Mouse (Mus musculus): ENCODE data around the gene Fcrl1. TPM values are rescaled to one million over a fixed set of nuclear protein-coding genes. Genes with fewer than 3 reads are reported as not detected.

Gene Fcrl1
- polyA plus RNA-seq, 1 experiment from 2014 or later, result not detected

DNA sequence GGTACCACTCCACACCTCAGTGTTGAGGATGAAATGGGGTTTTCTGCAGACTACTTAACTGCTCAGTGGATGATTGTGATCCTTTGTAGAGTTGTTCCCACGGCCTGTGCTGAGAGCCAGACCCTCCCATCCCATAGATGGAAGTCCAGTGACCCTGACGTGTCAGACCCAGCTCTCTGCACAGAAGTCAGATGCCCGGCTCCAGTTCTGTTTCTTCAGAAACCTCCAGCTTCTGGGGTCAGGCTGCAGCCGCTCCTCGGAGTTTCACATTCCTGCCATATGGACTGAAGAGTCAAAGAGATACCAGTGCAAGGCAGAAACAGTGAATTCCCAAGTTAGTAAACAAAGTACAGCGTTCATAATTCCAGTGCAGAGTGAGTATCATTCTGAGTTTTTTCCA is 67.8 kb downstream of the Fcrl1 start:
- no peak overlapping the region for H3K4me2 ChIP-seq (ENCODE audit: low read length)
- H3K4me3 ChIP-seq (replicated peaks; ENCODE audit: low read length), result no peak overlapping the region
- H3K4me1 ChIP-seq (replicated peaks; ENCODE audit: control insufficient read depth, insufficient read depth, low read length), result no peaks in the 10 kb centered on the region
- no peaks in the 10 kb centered on the region for H3K9me3 ChIP-seq (ENCODE audit: control insufficient read depth, low read length)
- H3K9ac ChIP-seq (replicated peaks; ENCODE audit: low read depth, low read length), result no peak overlapping the region
- no peaks in the 10 kb centered on the region for H3K27me3 ChIP-seq (replicated peaks; ENCODE audit: control insufficient read depth, insufficient read depth, low read length)
- no peak overlapping the region for H3K27ac ChIP-seq (ENCODE audit: low read length)
- WGBS, result 77% methylated on average over 6 of the region's 6 CpGs
- no peak for ATAC-seq
- no peaks in the 10 kb centered on the region for H3K36me3 ChIP-seq (ENCODE audit: control insufficient read depth, insufficient read depth)

Other genes starting within 250 kb of the Fcrl1 start
- gene Kirrel, start 201.6 kb upstream of the Fcrl1 start, polyA plus RNA-seq (2015; fragmentation: Nextera tagmentation; extraction: Ambion mirVana), result 3.7 and 4.6 TPM in 2 replicates
- 9.8 and 12.7 TPM in 2 replicates for gene Fcrls, start 112.6 kb upstream of the Fcrl1 start, polyA plus RNA-seq (2015; fragmentation: Nextera tagmentation; extraction: Ambion mirVana)
- 0.15 TPM in 1 of 2 replicates, not detected in the other for gene Cd5l, start 18.5 kb upstream of the Fcrl1 start, polyA plus RNA-seq (2015; fragmentation: Nextera tagmentation; extraction: Ambion mirVana)
- gene Fcrl5, start 59.4 kb downstream of the Fcrl1 start, polyA plus RNA-seq (2015; fragmentation: Nextera tagmentation; extraction: Ambion mirVana), result not detected in 2 replicates
- gene Etv3, start 149.0 kb downstream of the Fcrl1 start, polyA plus RNA-seq (2015; fragmentation: Nextera tagmentation; extraction: Ambion mirVana), result 12.1 and 12.4 TPM in 2 replicates
- gene Arhgef11, start 241.2 kb downstream of the Fcrl1 start, polyA plus RNA-seq (2015; fragmentation: Nextera tagmentation; extraction: Ambion mirVana), result 23.0 and 27.4 TPM in 2 replicates

Measured in forebrain, embryonic 16.5 days (tissue).